Mouse (Mus musculus) myocyte (in vitro differentiated cells): ENCODE measurements around the gene Tsen34.
"Not testable (repeated sequence)": the region's sequence is repeated elsewhere in the genome, so short reads cannot be mapped to it uniquely, and the experiment has no call there.

ENCODE experiments used
- CEBPB ChIP-seq: IDR thresholded peaks from 2 replicates; pipeline ENCODE4 v1.6.1; 2011; ENCODE audit warnings: mild to moderate bottlenecking, moderate library complexity; ENCODE audit not compliant: poor library complexity, insufficient read depth, severe bottlenecking
- E2F4 ChIP-seq: IDR thresholded peaks from one replicate; pipeline ENCODE4 v1.6.1; 2011; ENCODE audit warnings: mild to moderate bottlenecking, control low read depth, moderate library complexity; ENCODE audit not compliant: insufficient read depth
- MAX ChIP-seq: IDR thresholded peaks from one replicate; pipeline ENCODE4 v1.6.1; 2011; ENCODE audit warnings: low read depth, mild to moderate bottlenecking, control low read depth
- MYOD1 ChIP-seq, 3 experiments: IDR thresholded peaks; one replicate each; pipeline ENCODE4 v1.6.1; 2011; ENCODE audit warnings: control low read depth in 2 of 3, low read depth in 2 of 3, mild to moderate bottlenecking in 2 of 3, moderate library complexity in 1 of 3; ENCODE audit not compliant: insufficient read length in 2 of 3, control insufficient read depth in 1 of 3
- MYOG ChIP-seq, 3 experiments: IDR thresholded peaks; one replicate each; pipeline ENCODE4 v1.6.1; 2011; ENCODE audit warnings: control low read depth in 2 of 3, low read depth in 2 of 3, mild to moderate bottlenecking in 2 of 3; ENCODE audit not compliant: insufficient read length in 2 of 3, control insufficient read depth in 1 of 3, insufficient read depth in 1 of 3
- POLR2A ChIP-seq: IDR thresholded peaks from one replicate; pipeline ENCODE4 v1.6.1; 2011; ENCODE audit warnings: low read depth, mild to moderate bottlenecking, control low read depth, moderate library complexity; ENCODE audit not compliant: insufficient read length
- POLR2AphosphoS2 ChIP-seq: IDR thresholded peaks from one replicate; pipeline ENCODE4 v1.6.1; 2011; ENCODE audit warnings: low read depth, control low read depth; ENCODE audit not compliant: insufficient read length
- REST ChIP-seq: IDR thresholded peaks from one replicate; pipeline ENCODE4 v1.6.1; 2011; ENCODE audit warnings: mild to moderate bottlenecking, control low read depth, moderate library complexity; ENCODE audit not compliant: insufficient read depth, insufficient read length
- SRF ChIP-seq: IDR thresholded peaks from one replicate; pipeline ENCODE4 v1.6.1; 2011; ENCODE audit warnings: low read depth; ENCODE audit not compliant: control insufficient read depth, insufficient read length
- TCF12 ChIP-seq: IDR thresholded peaks from one replicate; pipeline ENCODE4 v1.6.1; 2011; ENCODE audit warnings: mild to moderate bottlenecking, control low read depth; ENCODE audit not compliant: poor library complexity, insufficient read depth, severe bottlenecking
- TCF3 ChIP-seq: IDR thresholded peaks from one replicate; pipeline ENCODE4 v1.6.1; 2011; ENCODE audit warnings: low read depth, control low read depth; ENCODE audit not compliant: insufficient read length
- USF1 ChIP-seq: IDR thresholded peaks from one replicate; pipeline ENCODE4 v1.6.1; 2011; ENCODE audit warnings: low read depth, mild to moderate bottlenecking, control low read depth, moderate library complexity

- not testable (repeated sequence) for TF ChIP-seq POLR2A; CEBPB; MYOD1 (IDR thresholded peaks at IDR 0.05; ENCODE audit: control insufficient read depth in 1 of 3, insufficient read length in 2 of 3, low read depth in 2 of 3); POLR2AphosphoS2; USF1; E2F4; REST; MYOG (IDR thresholded peaks at IDR 0.05; ENCODE audit: control insufficient read depth in 1 of 3, insufficient read depth in 1 of 3, insufficient read length in 2 of 3, low read depth in 2 of 3); TCF3; MAX; TCF12; SRF
These were observed 12.8 kb downstream of the Tsen34 start for GRCm38 (mm10) chr7:3705461-3705860.
